Mouse (Mus musculus) ES-Bruce4 (cell line): ENCODE results near the gene Tas1r1.

Experiments used
- CTCF ChIP-seq: IDR thresholded peaks from one replicate; pipeline ENCODE4 v1.8.1; 2011; ENCODE audit warnings: low read depth, low read length
- EP300 ChIP-seq: IDR thresholded peaks from 2 replicates; pipeline ENCODE4 v1.6.1; 2011; ENCODE audit warnings: low read depth, low read length; ENCODE audit not compliant: insufficient read depth
- POLR2A ChIP-seq: IDR thresholded peaks from one replicate; pipeline ENCODE4 v1.8.1; 2011; ENCODE audit warnings: low read length; ENCODE audit not compliant: insufficient read depth

GRCm38 (mm10) chr4:151986650-151987049 lies 51.7 kb downstream of the Tas1r1 start:
- TF ChIP-seq CTCF (no peak), EP300 (0 out of 2 replicates have a peak, but pooled peaks have one; percentile 1), POLR2A (no peak)
